Mouse (Mus musculus): ENCODE results near the gene Camsap1.

GRCm38 (mm10) chr2:25882276-25882675 is 100.8 kb downstream of the Camsap1 start:
- no peak for TF ChIP-seq POLR2AphosphoS2 (IDR thresholded peaks at IDR 0.05; ENCODE audit: low read depth, low read length)
- TF ChIP-seq POLR2A (IDR thresholded peaks at IDR 0.05; ENCODE audit: low read depth, low read length), result no peak
- no peak for TF ChIP-seq ZNF384 (IDR thresholded peaks at IDR 0.05; ENCODE audit: low read depth, low read length)
- no peak for TF ChIP-seq KAT2A (IDR thresholded peaks at IDR 0.05; ENCODE audit: insufficient replicate concordance, low read length)
- no peak for TF ChIP-seq CTCF (conservative IDR thresholded peaks at IDR 0.05 in 1 of 2, IDR thresholded peaks at IDR 0.05 in 1 of 2; ENCODE audit: low read depth in 2 of 2, low read length in 2 of 2)
- TF ChIP-seq EP300 (IDR thresholded peaks at IDR 0.05; ENCODE audit: low read length), result no peak
- no peak for TF ChIP-seq JUN (IDR thresholded peaks at IDR 0.05; ENCODE audit: insufficient read depth, low read depth, low read length)
- no peak for TF ChIP-seq HCFC1 (IDR thresholded peaks at IDR 0.05; ENCODE audit: low read depth, low read length)
- TF ChIP-seq MAFK (IDR thresholded peaks at IDR 0.05; ENCODE audit: insufficient replicate concordance, low read length), result no peak
- no peak for TF ChIP-seq MAX (IDR thresholded peaks at IDR 0.05; ENCODE audit: low read length)
- TF ChIP-seq NRF1 (IDR thresholded peaks at IDR 0.05; ENCODE audit: low read depth, low read length), result no peak
- no peak for TF ChIP-seq RCOR1 (conservative IDR thresholded peaks at IDR 0.05; ENCODE audit: low read depth, low read length)
- TF ChIP-seq TCF12 (IDR thresholded peaks at IDR 0.05; ENCODE audit: low read depth, low read length), result no peak

All from CH12.LX (cell line).